Mouse (Mus musculus) left cerebral cortex, postnatal 14 days (tissue): ENCODE results near the gene Tbc1d1. TPM values are rescaled to one million over a fixed set of nuclear protein-coding genes. Genes with fewer than 3 reads are reported as not detected.

Experiments used
- DNase-seq, 2 experiments: peaks; one replicate each; pipeline ENCODE4 v3.0.0; 2021 to 2022; ENCODE audit warnings: low spot score in 2 of 2, mixed read lengths in 1 of 2
- intact Hi-C: fragments of 180-260 bp; cut with DNase I; formaldehyde crosslinking; loops from one replicate; pipeline ENCODE4 v1.15.1; 2025
- total RNA-seq, 2 experiments: library from RNA; stranded (reverse); gene quantifications; 2 replicates each; pipeline ENCODE4 v1.2.3; 2021

Tbc1d1 gene
- total RNA-seq, 2 experiments from 2014 or later = 17.0 to 18.4 TPM

DNA sequence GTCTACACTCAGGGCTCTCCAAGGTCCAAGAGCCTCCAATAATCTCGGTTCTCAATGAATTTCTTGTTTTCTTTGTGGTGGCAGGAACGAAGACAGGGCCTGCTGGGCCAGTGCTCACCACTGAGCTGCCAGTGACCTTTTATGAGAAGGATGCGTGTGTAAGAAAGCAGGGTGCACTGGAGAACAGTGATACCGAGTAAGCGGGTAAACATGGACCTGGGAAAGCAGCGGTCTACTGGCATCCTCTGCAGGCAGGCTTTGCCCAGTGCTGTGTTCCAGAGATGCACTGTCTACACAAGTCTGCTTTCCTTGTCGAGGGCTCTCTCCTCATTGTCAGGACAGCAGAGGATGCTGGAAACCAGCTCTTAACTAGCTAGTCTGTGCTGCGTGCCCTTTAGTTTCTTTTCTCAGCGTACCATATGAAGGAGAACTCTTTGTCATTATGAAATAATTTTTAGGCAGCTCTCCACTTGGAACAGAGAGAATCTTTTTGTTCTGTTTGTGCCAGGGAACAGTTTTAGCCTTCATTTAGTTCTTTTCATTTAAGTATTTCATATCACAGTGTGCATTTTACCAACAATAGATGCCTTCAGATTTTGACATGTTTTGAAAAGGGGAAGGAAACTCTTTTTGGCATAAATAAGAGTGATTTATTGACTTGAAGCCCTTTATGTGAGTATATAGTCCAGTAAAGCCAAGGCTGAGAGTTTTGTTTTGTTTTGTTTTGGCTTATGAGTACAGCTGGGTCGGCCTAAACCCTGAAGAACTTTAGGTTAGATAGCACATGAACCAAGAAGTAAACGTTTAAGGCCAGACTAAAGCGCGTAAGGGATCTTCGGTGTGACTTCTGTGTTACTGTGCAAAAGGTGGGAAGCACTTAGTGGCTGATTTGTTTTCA is 132.2 kb downstream of the Tbc1d1 start:
- intact Hi-C loops = loop anchor here (5.0 kb wide), 3 partner anchors 94 to 574 kb away; no protein-coding TSS in a partner anchor
- DNase-seq = no peak

- intact Hi-C loops = loop anchor here (5.0 to 10.0 kb wide), 4 partner anchors 93 to 573 kb away; no protein-coding TSS in a partner anchor
- peak; percentile 89 to 90 for DNase-seq
These were observed 133.3 kb downstream of the Tbc1d1 start for GRCm38 (mm10) chr5:64289202-64290060.

DNA sequence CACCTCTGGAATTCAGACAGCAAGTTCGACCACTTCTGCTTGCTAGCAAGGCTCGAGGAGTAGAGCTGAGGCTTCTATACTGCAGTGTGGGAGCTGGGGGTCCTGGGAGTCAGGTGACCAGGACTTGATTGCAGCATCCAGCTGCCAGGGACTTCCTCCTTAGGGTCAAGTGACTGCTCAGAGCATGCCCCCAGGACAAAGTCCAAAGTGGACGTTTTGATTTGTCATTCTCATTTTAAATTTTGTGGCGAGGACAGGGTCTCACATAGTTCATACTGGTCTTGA is 133.9 kb downstream of the Tbc1d1 start:
- intact Hi-C loops = loop anchor here (10.0 kb wide), 1 partner anchor 215 kb away; no protein-coding TSS in a partner anchor
- DNase-seq = no peak

DNA sequence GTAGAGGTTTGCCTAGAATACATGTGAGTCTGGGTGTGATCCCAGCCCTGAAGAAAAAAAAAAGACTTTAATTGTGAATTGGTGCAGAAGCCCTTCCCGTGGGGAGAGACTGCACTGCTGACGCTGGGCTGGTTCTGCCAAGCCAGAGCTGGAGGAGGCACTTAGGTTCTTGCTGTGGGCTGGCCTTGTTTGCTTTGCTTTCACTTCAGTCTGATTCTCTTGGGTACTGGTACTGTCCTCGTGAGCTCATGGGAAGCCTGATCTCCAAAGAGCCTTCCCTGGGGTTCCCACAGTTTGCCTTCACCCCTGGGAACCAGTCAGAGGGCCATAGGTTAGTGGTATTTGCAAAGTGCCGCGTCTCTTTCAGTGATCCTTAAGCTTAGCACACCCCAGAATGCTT is 135.6 kb downstream of the Tbc1d1 start:
- intact Hi-C loops = loop anchor here (10.0 kb wide), 1 partner anchor 213 kb away; no protein-coding TSS in a partner anchor
- no peak for DNase-seq

GRCm38 (mm10) chr5:64295621-64296020 is 139.5 kb downstream of the Tbc1d1 start:
- intact Hi-C loops = loop anchor here (10.0 kb wide), 1 partner anchor 209 kb away; no protein-coding TSS in a partner anchor

GRCm38 (mm10) chr5:64296328-64296727 is 140.2 kb downstream of the Tbc1d1 start:
- intact Hi-C loops = loop anchor here (10.0 kb wide), 1 partner anchor 208 kb away; no protein-coding TSS in a partner anchor
- DNase-seq = peak in 1 of 2 experiments; percentile 31

More at GRCm38 (mm10) chr5:64295621-64296020, 139.5 kb downstream of the Tbc1d1 start:
- DNase-seq = no peak

DNA sequence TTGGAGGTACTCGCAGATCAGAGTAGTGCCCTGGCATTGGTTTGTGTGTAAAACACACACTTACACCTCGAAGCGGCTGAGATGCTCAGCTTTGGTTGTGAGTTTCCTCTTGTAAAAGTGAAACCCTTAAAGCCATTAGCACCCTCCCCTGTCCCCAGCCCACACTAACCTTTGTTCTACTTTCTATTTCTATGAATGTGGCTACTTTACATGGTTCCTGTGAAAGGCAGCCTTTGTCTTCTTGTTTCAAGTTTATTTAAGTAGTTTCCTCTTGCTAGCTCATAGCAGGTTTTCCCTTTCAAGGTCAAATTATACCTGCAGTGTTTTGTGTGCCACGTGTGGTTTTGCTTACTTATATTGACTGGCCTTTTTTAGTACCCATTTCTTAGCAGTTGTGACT is 141.0 kb downstream of the Tbc1d1 start:
- no peak for DNase-seq
- intact Hi-C loops = loop anchor here (10.0 kb wide), 1 partner anchor 208 kb away; no protein-coding TSS in a partner anchor

GRCm38 (mm10) chr5:64298331-64299036 is 142.4 kb downstream of the Tbc1d1 start:
- intact Hi-C loops = loop anchor here (10.0 kb wide), 1 partner anchor 206 kb away; no protein-coding TSS in a partner anchor
- no peak for DNase-seq

GRCm38 (mm10) chr5:64299508-64300324 is 143.6 kb downstream of the Tbc1d1 start:
- no peak for DNase-seq
- intact Hi-C loops = loop anchor here (10.0 kb wide), 1 partner anchor 205 kb away; no protein-coding TSS in a partner anchor

DNA sequence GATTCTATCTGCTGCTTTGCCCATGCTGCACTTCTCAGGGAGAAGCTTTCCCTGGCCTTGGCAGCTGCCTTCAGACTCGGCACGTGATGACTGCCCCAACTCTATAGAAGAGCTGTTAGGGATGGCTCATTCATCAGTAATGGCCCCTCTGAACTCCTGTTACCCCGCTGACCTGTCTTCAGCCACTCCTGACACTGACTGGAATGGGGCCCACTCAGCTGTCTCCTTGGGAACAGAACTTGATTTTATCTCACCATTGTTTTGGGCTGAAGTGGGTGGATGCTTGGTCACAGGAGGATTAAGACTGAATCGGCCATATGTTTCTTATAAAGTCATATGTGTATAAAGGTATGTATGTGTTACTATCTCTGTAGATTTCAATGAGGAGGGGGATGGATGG is 145.1 kb downstream of the Tbc1d1 start:
- intact Hi-C loops = no loop called here
- DNase-seq = no peak

DNA sequence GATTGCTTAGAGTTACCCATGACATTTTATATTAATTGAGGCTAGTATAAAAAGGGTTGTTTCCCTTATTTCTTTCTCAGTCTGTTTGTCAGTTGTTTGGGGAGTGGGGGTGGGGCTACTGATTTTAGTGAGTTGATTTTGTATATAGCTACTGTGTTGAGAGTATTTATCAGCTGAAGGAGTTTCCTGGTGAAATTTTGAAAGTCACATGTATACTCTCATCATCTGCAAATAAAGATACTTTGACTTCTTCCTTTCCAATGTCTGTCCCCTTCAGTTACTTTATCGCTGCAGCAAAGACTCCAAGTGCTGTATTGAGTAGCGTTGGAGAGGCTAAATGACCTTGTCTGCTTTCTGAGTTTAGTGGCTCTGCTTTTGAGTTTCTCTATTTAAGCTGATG is 151.2 kb downstream of the Tbc1d1 start:
- intact Hi-C loops = no loop called here
- no peak for DNase-seq

DNA sequence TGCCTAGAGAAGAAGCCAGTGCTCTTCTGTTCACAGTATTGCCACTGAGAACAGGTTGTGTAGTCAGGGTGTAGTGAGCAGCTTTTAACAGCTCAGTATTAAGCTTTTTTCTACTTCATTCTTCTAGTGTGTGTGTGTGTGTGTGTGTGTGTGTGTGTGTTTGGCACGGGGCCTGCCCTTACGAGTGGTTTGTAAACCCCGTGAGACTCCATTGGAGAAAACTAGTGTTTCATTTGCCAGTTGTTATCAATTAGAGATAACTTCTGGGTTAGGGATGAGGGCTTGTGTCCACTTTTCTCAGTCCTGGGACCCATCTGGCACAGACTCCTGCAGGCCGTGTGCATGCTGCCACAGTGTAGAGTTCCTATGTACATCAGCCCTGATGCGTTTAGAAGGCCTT is 156.2 kb downstream of the Tbc1d1 start:
- no peak for DNase-seq
- intact Hi-C loops = no loop called here

- intact Hi-C loops = no loop called here
- no peak for DNase-seq
These were observed 157.4 kb downstream of the Tbc1d1 start for GRCm38 (mm10) chr5:64313481-64313880.

- intact Hi-C loops = no loop called here
- peak; percentile 41 to 49 for DNase-seq
These were observed 158.4 kb downstream of the Tbc1d1 start for GRCm38 (mm10) chr5:64314288-64315052.

DNA sequence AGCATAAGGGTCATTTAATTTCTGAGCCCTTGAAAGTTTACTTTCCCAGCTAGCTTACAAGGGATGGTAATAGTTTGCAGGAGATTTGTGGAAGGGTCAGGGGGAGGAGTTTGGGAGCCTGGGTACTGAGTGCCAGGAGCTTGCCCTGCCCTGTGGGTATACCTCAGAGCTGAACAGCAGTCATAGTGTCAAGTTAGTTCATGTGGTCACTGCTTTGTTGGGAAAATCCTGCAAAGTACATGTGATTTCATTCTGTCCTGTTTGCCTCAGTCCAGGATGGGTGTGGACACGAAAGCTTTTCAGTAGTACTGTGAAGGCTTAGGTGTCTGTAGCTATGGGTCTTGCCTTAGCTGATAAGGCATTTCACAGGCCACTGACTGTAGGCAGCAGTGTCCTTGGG is 159.0 kb downstream of the Tbc1d1 start:
- no peak for DNase-seq
- intact Hi-C loops = no loop called here

GRCm38 (mm10) chr5:64323286-64323685 is 167.2 kb downstream of the Tbc1d1 start:
- DNase-seq = no peak
- intact Hi-C loops = no loop called here

DNA sequence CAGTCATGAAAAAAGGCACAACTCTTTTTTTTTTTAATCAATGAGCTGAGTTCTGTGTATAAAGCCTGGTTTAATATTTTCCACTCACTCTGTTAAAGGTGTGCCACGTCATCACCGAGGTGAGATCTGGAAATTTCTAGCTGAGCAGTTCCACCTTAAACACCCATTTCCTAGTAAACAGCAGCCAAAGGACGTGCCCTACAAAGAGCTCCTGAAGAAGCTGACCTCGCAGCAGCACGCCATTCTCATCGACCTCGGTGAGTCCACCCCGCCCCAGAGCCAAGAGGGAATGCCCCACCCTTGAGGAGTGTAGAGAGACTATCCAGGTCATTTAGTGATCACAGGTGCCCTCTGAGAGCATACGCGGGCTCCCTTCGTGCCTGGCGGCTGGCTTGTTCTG is 168.2 kb downstream of the Tbc1d1 start:
- no peak for DNase-seq
- intact Hi-C loops = no loop called here

DNA sequence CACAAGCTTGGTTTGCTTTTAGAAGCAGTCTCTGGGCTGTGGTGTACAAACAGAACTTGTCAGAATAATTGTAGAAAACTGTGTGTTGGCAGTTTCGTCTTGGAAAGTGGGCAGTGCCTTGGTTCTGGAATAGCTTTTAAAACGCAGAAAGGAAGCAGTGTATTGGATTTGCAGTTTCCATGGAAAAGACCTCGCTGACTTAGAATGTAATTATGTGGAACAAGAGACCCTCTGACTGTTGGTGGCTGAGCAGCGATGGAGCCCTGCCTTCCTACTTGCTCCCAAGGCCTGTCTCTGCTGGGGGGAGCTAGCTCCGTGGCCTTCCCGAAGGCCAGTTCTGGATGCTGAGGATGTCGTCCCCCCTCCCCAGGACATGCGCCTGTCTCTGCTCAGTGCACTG is 168.8 kb downstream of the Tbc1d1 start:
- intact Hi-C loops = no loop called here
- DNase-seq = peak; percentile 41 to 64
